Mouse (Mus musculus) MEL (cell line): ENCODE data around the gene Gm11437. TPM values are rescaled to one million over a fixed set of nuclear protein-coding genes. Genes with fewer than 3 reads are reported as not detected.
A peak's percentile ranks its signal among the peaks of the same experiment; 100 is the strongest.

Source experiments
- DNase-seq: peaks from one replicate; pipeline ENCODE4 v3.0.0; 2011; ENCODE audit warnings: low read depth, low spot score
- H3K27ac ChIP-seq: 2 replicates; pipeline ENCODE4 v1.5.1; 2012; ENCODE audit warnings: low read depth, mild to moderate bottlenecking, control low read depth, low read length, moderate library complexity; ENCODE audit not compliant: control insufficient read depth
- H3K27me3 ChIP-seq, 2 experiments: fragments of 150-350 bp in 1 of 2; sonication (generic) in 1 of 2; 2 replicates each; pipeline ENCODE4 v1.6.1; 2012; ENCODE audit warnings: low read length in 2 of 2, mild to moderate bottlenecking in 2 of 2, improper control_type of control experiment in 1 of 2, moderate library complexity in 1 of 2; ENCODE audit not compliant: insufficient read depth in 2 of 2, control insufficient read depth in 1 of 2
- H3K36me3 ChIP-seq, 2 experiments: 2 replicates each; pipeline ENCODE4 v1.6.1; 2012 to 2014; ENCODE audit warnings: low read length in 2 of 2, improper control_type of control experiment in 1 of 2, inconsistent platforms in 1 of 2, mild to moderate bottlenecking in 1 of 2; ENCODE audit not compliant: insufficient read depth in 2 of 2, control insufficient read depth in 1 of 2
- H3K4me1 ChIP-seq, 2 experiments: fragments of 150-350 bp in 1 of 2; sonication (generic) in 1 of 2; 2 replicates each; pipeline ENCODE4 v1.6.1; 2012; ENCODE audit warnings: low read length in 2 of 2, improper control_type of control experiment in 1 of 2, mild to moderate bottlenecking in 1 of 2; ENCODE audit not compliant: insufficient read depth in 2 of 2, control insufficient read depth in 1 of 2
- H3K4me3 ChIP-seq, 2 experiments: fragments of 150-350 bp in 1 of 2; sonication (generic) in 1 of 2; 2 replicates each; pipeline ENCODE4 v1.5.1; 2012; ENCODE audit warnings: low read depth in 2 of 2, low read length in 2 of 2, mild to moderate bottlenecking in 2 of 2, moderate library complexity in 2 of 2, control low read depth in 1 of 2, improper control_type of control experiment in 1 of 2; ENCODE audit not compliant: control insufficient read depth in 1 of 2, insufficient read depth in 1 of 2
- H3K79me2 ChIP-seq: 2 replicates; pipeline ENCODE4 v1.6.1; 2012; ENCODE audit warnings: mild to moderate bottlenecking, low read length, moderate library complexity; ENCODE audit not compliant: control insufficient read depth, poor library complexity, insufficient read depth
- H3K9ac ChIP-seq: 2 replicates; pipeline ENCODE4 v1.6.1; 2012; ENCODE audit warnings: low read depth, mild to moderate bottlenecking, control low read depth, low read length, moderate library complexity; ENCODE audit not compliant: control insufficient read depth, poor library complexity, severe bottlenecking
- H3K9me3 ChIP-seq: fragments of 150-350 bp; sonication (generic); replicated peaks from 2 replicates; pipeline ENCODE4 v1.6.1; 2012; ENCODE audit warnings: mild to moderate bottlenecking, low read length, improper control_type of control experiment, moderate library complexity; ENCODE audit not compliant: insufficient read depth
- BHLHE40 ChIP-seq: IDR thresholded peaks from 2 replicates; pipeline ENCODE4 v1.6.1; 2012; ENCODE audit warnings: low read depth, mild to moderate bottlenecking, inconsistent platforms, low read length, improper control_type of control experiment, borderline replicate concordance
- CHD1 ChIP-seq: IDR thresholded peaks from 2 replicates; pipeline ENCODE4 v1.6.1; 2012; ENCODE audit warnings: low read depth, mild to moderate bottlenecking, inconsistent platforms, low read length, improper control_type of control experiment
- CHD2 ChIP-seq: IDR thresholded peaks from 2 replicates; pipeline ENCODE4 v1.6.1; 2011; ENCODE audit warnings: low read length, improper control_type of control experiment
- CTCF ChIP-seq, 3 experiments: IDR thresholded peaks in 2 of 3; conservative IDR thresholded peaks in 1 of 3; 2 replicates each; pipeline ENCODE4 v1.5.1; 2011 to 2012; ENCODE audit warnings: low read length in 3 of 3, low read depth in 2 of 3, mild to moderate bottlenecking in 2 of 3, improper control_type of control experiment in 1 of 3, inconsistent platforms in 1 of 3, mixed read lengths in 1 of 3, moderate library complexity in 1 of 3; ENCODE audit not compliant: control insufficient read depth in 1 of 3, insufficient read depth in 1 of 3, poor library complexity in 1 of 3, severe bottlenecking in 1 of 3
- GABPA ChIP-seq: IDR thresholded peaks from 2 replicates; pipeline ENCODE4 v1.6.1; 2012; ENCODE audit warnings: low read depth, mild to moderate bottlenecking, inconsistent platforms, low read length, improper control_type of control experiment, moderate library complexity
- GATA1 ChIP-seq: IDR thresholded peaks from 2 replicates; pipeline ENCODE4 v1.6.1; 2011; ENCODE audit warnings: low read depth, low read length, improper control_type of control experiment
- MAX ChIP-seq: IDR thresholded peaks from 2 replicates; pipeline ENCODE4 v1.6.1; 2011; ENCODE audit warnings: low read length, improper control_type of control experiment
- MAZ ChIP-seq: IDR thresholded peaks from 2 replicates; pipeline ENCODE4 v1.6.1; 2012; ENCODE audit warnings: low read depth, mild to moderate bottlenecking, inconsistent platforms, low read length, improper control_type of control experiment
- MEF2A ChIP-seq: IDR thresholded peaks from 2 replicates; pipeline ENCODE4 v1.6.1; 2014; ENCODE audit warnings: low read depth, mild to moderate bottlenecking, inconsistent platforms, low read length, improper control_type of control experiment; ENCODE audit not compliant: poor library complexity, insufficient replicate concordance, severe bottlenecking; ENCODE audit errors: extremely low read depth
- MYB ChIP-seq: IDR thresholded peaks from 2 replicates; pipeline ENCODE4 v1.6.1; 2011; ENCODE audit warnings: mild to moderate bottlenecking, low read depth, low read length, improper control_type of control experiment
- MYC ChIP-seq: IDR thresholded peaks from 2 replicates; pipeline ENCODE4 v1.6.1; 2011; ENCODE audit warnings: low read depth, mild to moderate bottlenecking, low read length, improper control_type of control experiment, moderate library complexity
- NELFE ChIP-seq: IDR thresholded peaks from 2 replicates; pipeline ENCODE4 v1.6.1; 2011; ENCODE audit warnings: low read depth, low read length, improper control_type of control experiment
- POLR2AphosphoS2 ChIP-seq: IDR thresholded peaks from 2 replicates; pipeline ENCODE4 v1.6.1; 2011; ENCODE audit warnings: low read length, improper control_type of control experiment
- POLR2AphosphoS5 ChIP-seq: IDR thresholded peaks from 2 replicates; pipeline ENCODE4 v1.6.1; 2012; ENCODE audit warnings: low read depth, borderline replicate concordance, mild to moderate bottlenecking, inconsistent platforms, low read length, moderate library complexity, mixed read lengths
- RAD21 ChIP-seq: IDR thresholded peaks from 2 replicates; pipeline ENCODE4 v1.6.1; 2011; ENCODE audit warnings: mild to moderate bottlenecking, low read depth, low read length, improper control_type of control experiment
- SMC3 ChIP-seq: IDR thresholded peaks from 2 replicates; pipeline ENCODE4 v1.6.1; 2011; ENCODE audit warnings: low read depth, low read length, improper control_type of control experiment
- TBP ChIP-seq: IDR thresholded peaks from 2 replicates; pipeline ENCODE4 v1.8.0; 2011; ENCODE audit warnings: low read depth, low read length, improper control_type of control experiment
- TCF12 ChIP-seq: IDR thresholded peaks from 2 replicates; pipeline ENCODE4 v1.6.1; 2014; ENCODE audit warnings: low read depth, mild to moderate bottlenecking, inconsistent platforms, low read length, improper control_type of control experiment, moderate library complexity
- USF1 ChIP-seq: IDR thresholded peaks from 2 replicates; pipeline ENCODE4 v1.6.1; 2014; ENCODE audit warnings: low read depth, mild to moderate bottlenecking, inconsistent platforms, low read length, improper control_type of control experiment, moderate library complexity
- ZC3H11A ChIP-seq: IDR thresholded peaks from 2 replicates; pipeline ENCODE4 v1.6.1; 2012; ENCODE audit warnings: low read depth, mild to moderate bottlenecking, inconsistent platforms, low read length, improper control_type of control experiment
- ZKSCAN1 ChIP-seq: IDR thresholded peaks from 2 replicates; pipeline ENCODE4 v1.6.1; 2012; ENCODE audit warnings: low read depth, mild to moderate bottlenecking, inconsistent platforms, low read length, improper control_type of control experiment, moderate library complexity
- ZNF384 ChIP-seq: IDR thresholded peaks from 2 replicates; pipeline ENCODE4 v1.6.1; 2012; ENCODE audit warnings: low read depth, mild to moderate bottlenecking, inconsistent platforms, low read length, improper control_type of control experiment
- polyA plus RNA-seq, 2 experiments: library from polyadenylated mRNA; stranded (reverse) in 1 of 2; unstranded in 1 of 2; fragments of >175 nt in 1 of 2; fragments of >200 nt in 1 of 2; gene quantifications; 2 replicates each; pipeline versions ENCODE4 v1.2.1 to v1.2.4; 2012; ENCODE audit warnings: low replicate concordance in 2 of 2, low read depth in 1 of 2; ENCODE audit not compliant: insufficient read length in 2 of 2, insufficient read depth in 1 of 2, missing spikeins in 1 of 2
- total RNA-seq: library from RNA; depleted of rRNA; stranded (reverse); fragments of 300-350 nt; gene quantifications from 2 replicates; pipeline ENCODE4 v1.2.3, GENCODE M21; 2012

The Gm11437 gene
- total and polyA plus RNA-seq, 3 experiments: not detected

DNA sequence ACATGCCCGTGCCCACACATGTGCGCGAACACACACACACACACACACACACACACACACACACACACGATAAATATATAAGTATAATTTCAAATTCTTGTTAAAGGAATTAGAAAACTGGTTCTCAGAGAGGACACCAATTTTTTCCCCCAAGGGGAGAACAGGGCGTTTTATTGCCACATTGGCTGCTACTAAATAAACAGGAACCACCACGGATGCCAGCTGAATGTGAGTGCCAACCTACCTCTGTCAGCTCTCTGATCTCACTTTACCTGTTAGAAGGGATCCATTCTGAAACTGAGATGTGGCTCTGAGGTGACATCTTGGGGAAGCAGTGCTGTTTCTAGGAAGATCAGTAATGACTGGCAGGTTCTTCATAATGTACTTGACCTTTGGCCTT, 3.2 kb downstream of the Gm11437 start:
- Histone ChIP-seq H3K9me3 (no peaks in the 10 kb centered on the region), H3K36me3 (no peaks in the 10 kb centered on the region; a peak in 1 of 4 replicates), H3K9ac (no peak overlapping the region), H3K4me1 (peaks cover 0 to under 1% of the 10 kb centered on the region in 2 experiments; a peak in 2 of 4 replicates), H3K79me2 (no peaks in the 10 kb centered on the region), H3K27ac (no peak overlapping the region), H3K4me3 (no peak overlapping the region), H3K27me3 (peaks cover 0 to 2% of the 10 kb centered on the region in 2 experiments; a peak in 1 of 4 replicates)
- TF ChIP-seq MYC (no peak), BHLHE40 (no peak), POLR2AphosphoS2 (no peak)
- DNase-seq: no peak

DNA sequence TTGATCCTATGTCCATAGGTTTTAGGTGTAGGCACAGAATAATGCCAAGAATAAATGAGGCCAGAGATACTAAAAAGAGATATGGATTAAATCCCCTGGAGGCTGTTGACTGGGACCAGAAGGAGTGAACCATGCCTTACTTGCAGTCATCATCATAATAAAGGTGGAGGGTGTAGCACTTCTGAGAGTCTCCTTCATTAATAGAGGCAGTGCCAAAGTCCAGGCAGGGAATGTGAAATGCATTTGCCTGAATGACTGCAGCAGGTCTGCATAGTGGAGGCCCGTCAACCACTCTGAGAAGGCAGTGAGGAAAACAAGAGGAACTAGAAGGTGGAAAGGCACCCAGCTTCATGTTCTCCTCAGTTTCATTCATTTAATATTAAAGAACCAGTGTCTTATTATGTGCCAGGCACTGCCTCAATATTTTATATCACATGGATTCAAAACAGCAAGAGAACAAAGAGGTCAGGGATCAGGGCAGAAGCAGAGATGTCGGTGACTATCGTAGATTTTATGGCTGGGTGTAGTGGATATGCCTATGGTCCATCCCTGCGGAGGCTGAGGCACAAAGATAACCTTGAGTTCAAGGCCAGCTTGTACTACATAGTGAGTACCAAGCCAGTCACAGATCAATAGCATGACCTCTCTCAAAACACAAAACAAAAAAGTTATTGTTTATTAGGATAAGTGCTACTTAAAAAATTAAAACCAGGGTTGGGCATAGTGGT, 10.6 kb downstream of the Gm11437 start:
- TF ChIP-seq POLR2AphosphoS5: no peak
- no peak for TF ChIP-seq CTCF (IDR thresholded peaks at IDR 0.05 in 2 of 3, conservative IDR thresholded peaks at IDR 0.05 in 1 of 3; ENCODE audit: control insufficient read depth in 1 of 3, insufficient read depth in 1 of 3, low read depth in 2 of 3, low read length in 3 of 3, poor library complexity in 1 of 3, severe bottlenecking in 1 of 3)
- no peak for TF ChIP-seq USF1
- TF ChIP-seq NELFE: no peak
- no peak for TF ChIP-seq CHD1
- no peak for TF ChIP-seq MEF2A
- no peak for TF ChIP-seq CHD2
- TF ChIP-seq ZNF384: no peak
- TF ChIP-seq SMC3: no peak
- no peak for TF ChIP-seq ZKSCAN1
- TF ChIP-seq GABPA: no peak
- Histone ChIP-seq H3K9me3 (no peaks in the 10 kb centered on the region), H3K79me2 (no peaks in the 10 kb centered on the region), H3K4me3 (no peak overlapping the region), H3K36me3 (no peaks in the 10 kb centered on the region), H3K27me3 (no peaks in the 10 kb centered on the region), H3K4me1 (no peaks in the 10 kb centered on the region), H3K9ac (no peak overlapping the region), H3K27ac (no peak overlapping the region)
- DNase-seq: no peak

DNA sequence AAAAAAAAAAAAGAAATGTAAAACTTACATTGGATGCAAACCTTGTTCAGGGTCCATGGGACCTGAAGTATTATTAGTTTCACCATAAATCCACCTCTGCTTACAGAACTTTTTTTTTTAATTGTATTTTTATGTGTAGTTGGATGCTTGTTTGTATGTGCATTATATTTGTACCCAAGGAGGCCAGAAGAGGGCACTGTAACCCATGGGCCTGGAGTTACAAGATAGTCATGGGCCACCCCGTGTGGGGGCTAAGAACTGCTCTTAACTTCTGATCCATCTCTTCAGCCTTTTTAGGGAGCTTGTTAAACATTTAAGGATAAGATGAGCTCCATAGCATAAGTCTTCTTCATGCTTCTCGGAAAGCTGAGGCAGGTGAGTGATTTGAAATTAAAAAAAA, 16.4 kb downstream of the Gm11437 start:
- TF ChIP-seq MYB (no peak), CTCF (IDR thresholded peaks at IDR 0.05 in 2 of 3, conservative IDR thresholded peaks at IDR 0.05 in 1 of 3; ENCODE audit: control insufficient read depth in 1 of 3, insufficient read depth in 1 of 3, low read depth in 2 of 3, low read length in 3 of 3, poor library complexity in 1 of 3, severe bottlenecking in 1 of 3) (peak; percentile 69 to 80 (median 73)), GATA1 (no peak), ZC3H11A (0 out of 2 replicates have a peak, but pooled peaks have one; percentile 43), MAX (no peak), RAD21 (peak; percentile 62), MAZ (no peak), USF1 (no peak), TCF12 (0 out of 2 replicates have a peak, but pooled peaks have one; percentile 6), ZNF384 (peak; percentile 66; the same call in 1 of the 2 replicates), SMC3 (peak; percentile 60), TBP (no peak)
- peak; percentile 86 for DNase-seq
- peaks cover 3 to 4% of the 10 kb centered on the region in 2 experiments; a peak in 1 of 4 replicates for H3K27me3 ChIP-seq
- H3K9me3 ChIP-seq: no peaks in the 10 kb centered on the region
- H3K27ac ChIP-seq: no peak overlapping the region
- no peak overlapping the region for H3K4me3 ChIP-seq
- no peak overlapping the region for H3K9ac ChIP-seq
- H3K36me3 ChIP-seq: peaks cover 0 to 2% of the 10 kb centered on the region in 2 experiments; a peak in 1 of 4 replicates
- no peaks in the 10 kb centered on the region for H3K79me2 ChIP-seq
- no peaks in the 10 kb centered on the region for H3K4me1 ChIP-seq
